Mouse (Mus musculus): ENCODE measurements around the gene Thra. TPM values are rescaled to one million over a fixed set of nuclear protein-coding genes. Genes with fewer than 3 reads are reported as not detected.

Gene Thra
- polyA plus RNA-seq, 1 experiment: 68.9 TPM

DNA sequence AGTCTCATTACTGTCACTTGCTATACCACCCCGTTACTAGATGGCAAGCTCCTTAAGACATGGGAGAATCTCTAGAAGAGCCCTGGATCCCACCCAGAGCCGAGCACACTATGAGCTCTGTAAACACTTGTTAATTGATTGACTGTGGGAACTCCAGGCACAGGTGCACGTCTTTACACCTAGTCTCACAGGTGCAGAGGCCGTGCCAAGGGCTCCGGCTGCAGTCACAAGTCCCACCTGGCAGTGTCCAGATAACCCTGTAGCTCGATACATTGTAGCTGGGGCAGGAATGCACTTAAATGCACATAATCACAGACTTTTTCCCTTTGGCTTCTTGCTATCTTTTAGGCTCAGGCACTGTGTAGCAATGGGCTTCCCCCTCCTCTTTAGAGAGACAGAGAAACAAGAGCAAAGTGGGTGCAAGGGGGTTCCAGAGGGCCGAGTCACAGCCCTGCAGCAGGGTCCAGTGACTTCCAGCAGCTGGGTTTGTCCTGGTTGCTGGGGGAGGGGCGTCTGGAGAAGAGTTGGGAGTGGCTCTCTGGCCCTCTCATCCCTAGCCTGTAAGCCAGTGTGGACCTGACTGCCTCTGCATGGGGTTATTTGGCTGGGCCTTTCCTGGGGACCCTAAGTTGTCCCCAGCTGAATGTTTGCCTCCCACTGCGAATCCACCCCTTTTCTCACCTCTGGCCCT lies 3.4 kb downstream of the Thra start:
- Histone ChIP-seq H3K79me2 (ENCODE audit: control insufficient read depth, insufficient read depth) (peaks cover 7% of the 10 kb centered on the region), H3K36me3 (ENCODE audit: control insufficient read depth, insufficient read depth) (no peaks in the 10 kb centered on the region), H3ac (ENCODE audit: control insufficient read depth, insufficient read length) (no peak overlapping the region), H3K4me2 (ENCODE audit: low read depth) (peak overlapping the region; percentile 76), H3K27me3 (ENCODE audit: control insufficient read depth, insufficient read depth, insufficient read length) (no peaks in the 10 kb centered on the region), H3K4me3 (peak overlapping the region; percentile 66)
- TF ChIP-seq CEBPB (IDR thresholded peaks at IDR 0.05; ENCODE audit: insufficient read depth, poor library complexity, severe bottlenecking) (no peak), MYOD1 (IDR thresholded peaks at IDR 0.05; ENCODE audit: control insufficient read depth in 1 of 3, insufficient read length in 2 of 3, low read depth in 2 of 3) (peak in 1 of 3 experiments; percentile 30), MYOG (IDR thresholded peaks at IDR 0.05; ENCODE audit: control insufficient read depth in 1 of 3, insufficient read depth in 1 of 3, insufficient read length in 2 of 3, low read depth in 2 of 3) (peak in 1 of 3 experiments; percentile 31)

DNA sequence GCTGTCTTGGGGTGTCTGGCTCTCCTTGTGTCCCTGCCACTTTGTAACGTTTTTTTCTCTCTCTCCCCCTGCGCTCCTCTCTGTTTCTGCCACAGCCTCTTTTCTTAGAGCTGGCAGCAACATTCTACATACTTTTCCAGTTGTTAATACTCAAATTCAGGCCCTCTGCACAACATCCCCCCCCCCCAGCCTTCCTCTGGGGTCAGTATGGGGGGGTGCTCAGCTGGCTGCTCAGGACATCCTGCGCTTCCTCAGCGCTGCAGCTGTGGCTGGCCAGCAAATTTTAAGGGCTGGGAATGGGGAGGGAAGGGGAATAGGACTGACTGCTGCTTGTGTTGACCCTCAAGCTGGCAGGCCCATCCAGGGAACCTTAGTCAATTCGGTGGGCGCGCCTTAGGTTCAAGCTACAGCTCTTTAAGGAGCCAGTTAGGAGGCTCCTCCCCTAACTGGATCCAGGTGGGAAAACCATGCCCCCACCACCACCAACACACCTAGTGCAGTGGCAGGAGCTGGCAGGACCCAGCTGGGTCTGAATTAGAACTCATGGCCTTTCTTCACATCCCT lies 4.1 kb downstream of the Thra start:
- Histone ChIP-seq H3K4me3 (no peak overlapping the region), H3ac (ENCODE audit: control insufficient read depth, insufficient read length) (no peak overlapping the region), H3K4me2 (ENCODE audit: low read depth) (peak overlapping the region; percentile 76), H3K79me2 (ENCODE audit: control insufficient read depth, insufficient read depth) (peaks cover 13% of the 10 kb centered on the region), H3K36me3 (ENCODE audit: control insufficient read depth, insufficient read depth) (no peaks in the 10 kb centered on the region), H3K27me3 (ENCODE audit: control insufficient read depth, insufficient read depth, insufficient read length) (no peaks in the 10 kb centered on the region)
- TF ChIP-seq CEBPB (IDR thresholded peaks at IDR 0.05; ENCODE audit: insufficient read depth, poor library complexity, severe bottlenecking) (no peak), MYOD1 (IDR thresholded peaks at IDR 0.05; ENCODE audit: control insufficient read depth in 1 of 3, insufficient read length in 2 of 3, low read depth in 2 of 3) (no peak), POLR2A (IDR thresholded peaks at IDR 0.05; ENCODE audit: insufficient read length, low read depth) (no peak), MAX (IDR thresholded peaks at IDR 0.05; ENCODE audit: low read depth) (no peak), TCF12 (IDR thresholded peaks at IDR 0.05; ENCODE audit: insufficient read depth, poor library complexity, severe bottlenecking) (no peak), POLR2AphosphoS2 (IDR thresholded peaks at IDR 0.05; ENCODE audit: insufficient read length, low read depth) (no peak), E2F4 (IDR thresholded peaks at IDR 0.05; ENCODE audit: insufficient read depth) (no peak), MYOG (IDR thresholded peaks at IDR 0.05; ENCODE audit: control insufficient read depth in 1 of 3, insufficient read depth in 1 of 3, insufficient read length in 2 of 3, low read depth in 2 of 3) (no peak), REST (IDR thresholded peaks at IDR 0.05; ENCODE audit: insufficient read depth, insufficient read length) (no peak), SRF (IDR thresholded peaks at IDR 0.05; ENCODE audit: control insufficient read depth, insufficient read length, low read depth) (no peak), TCF3 (IDR thresholded peaks at IDR 0.05; ENCODE audit: insufficient read length, low read depth) (no peak), USF1 (IDR thresholded peaks at IDR 0.05; ENCODE audit: low read depth) (no peak)

DNA sequence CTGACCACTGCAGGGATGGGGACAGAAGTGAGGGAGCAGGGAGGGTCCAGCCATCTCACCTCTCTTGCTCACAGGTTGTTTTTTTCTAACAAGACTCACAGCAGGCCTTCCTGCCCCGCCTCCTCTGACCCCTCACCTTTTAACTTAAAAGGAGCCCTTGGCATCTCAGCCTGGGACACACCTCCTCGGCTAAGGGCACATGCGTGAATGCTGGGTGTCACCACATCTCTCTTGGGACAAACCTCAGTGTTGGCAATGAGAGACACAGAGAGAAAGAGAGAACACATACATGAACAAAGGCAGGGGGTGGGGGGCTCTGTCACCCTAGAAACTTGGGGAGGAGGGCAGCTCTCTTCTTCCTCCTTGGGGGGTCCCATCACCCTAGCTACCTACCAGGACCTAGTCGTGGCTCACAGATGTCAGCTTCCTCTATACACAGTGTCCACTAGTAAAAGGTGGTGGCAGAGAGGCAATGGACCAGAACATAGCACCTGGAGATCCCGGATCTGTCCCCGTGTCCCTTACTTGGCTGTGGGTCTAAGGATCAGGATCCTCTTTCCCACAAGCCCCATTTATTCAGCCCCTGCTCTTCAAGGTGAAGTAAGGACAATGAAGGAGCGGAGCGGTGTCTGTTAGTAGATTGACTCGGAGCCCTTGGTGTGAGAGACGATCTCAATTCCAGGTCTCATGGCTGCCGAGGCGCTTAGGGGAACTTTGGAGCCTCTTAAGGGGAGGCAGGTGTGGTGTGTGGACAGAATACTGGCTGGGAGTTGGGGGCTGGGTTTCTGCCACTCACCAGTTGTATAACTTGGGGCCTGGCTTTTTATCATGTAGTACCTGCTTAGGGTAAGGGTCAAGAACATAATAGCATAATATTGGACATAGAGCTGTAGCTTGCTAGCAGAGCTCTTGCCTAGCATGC lies 5.8 kb downstream of the Thra start:
- Histone ChIP-seq H3ac (ENCODE audit: control insufficient read depth, insufficient read length) (no peak overlapping the region), H3K79me2 (ENCODE audit: control insufficient read depth, insufficient read depth) (peaks cover 21% of the 10 kb centered on the region), H3K36me3 (ENCODE audit: control insufficient read depth, insufficient read depth) (no peaks in the 10 kb centered on the region), H3K27me3 (ENCODE audit: control insufficient read depth, insufficient read depth, insufficient read length) (no peaks in the 10 kb centered on the region), H3K4me3 (peak overlapping the region; percentile 17), H3K4me2 (ENCODE audit: low read depth) (peak overlapping the region; percentile 87)
- TF ChIP-seq USF1 (IDR thresholded peaks at IDR 0.05; ENCODE audit: low read depth): no peak
- no peak for TF ChIP-seq TCF12 (IDR thresholded peaks at IDR 0.05; ENCODE audit: insufficient read depth, poor library complexity, severe bottlenecking)
- TF ChIP-seq SRF (IDR thresholded peaks at IDR 0.05; ENCODE audit: control insufficient read depth, insufficient read length, low read depth): no peak
- no peak for TF ChIP-seq REST (IDR thresholded peaks at IDR 0.05; ENCODE audit: insufficient read depth, insufficient read length)
- TF ChIP-seq E2F4 (IDR thresholded peaks at IDR 0.05; ENCODE audit: insufficient read depth): no peak
- TF ChIP-seq MYOD1 (IDR thresholded peaks at IDR 0.05; ENCODE audit: control insufficient read depth in 1 of 3, insufficient read length in 2 of 3, low read depth in 2 of 3): no peak
- TF ChIP-seq CEBPB (IDR thresholded peaks at IDR 0.05; ENCODE audit: insufficient read depth, poor library complexity, severe bottlenecking): no peak
- no peak for TF ChIP-seq POLR2A (IDR thresholded peaks at IDR 0.05; ENCODE audit: insufficient read length, low read depth)
- no peak for TF ChIP-seq POLR2AphosphoS2 (IDR thresholded peaks at IDR 0.05; ENCODE audit: insufficient read length, low read depth)
- TF ChIP-seq MAX (IDR thresholded peaks at IDR 0.05; ENCODE audit: low read depth): no peak
- no peak for TF ChIP-seq TCF3 (IDR thresholded peaks at IDR 0.05; ENCODE audit: insufficient read length, low read depth)
- TF ChIP-seq MYOG (IDR thresholded peaks at IDR 0.05; ENCODE audit: control insufficient read depth in 1 of 3, insufficient read depth in 1 of 3, insufficient read length in 2 of 3, low read depth in 2 of 3): no peak

DNA sequence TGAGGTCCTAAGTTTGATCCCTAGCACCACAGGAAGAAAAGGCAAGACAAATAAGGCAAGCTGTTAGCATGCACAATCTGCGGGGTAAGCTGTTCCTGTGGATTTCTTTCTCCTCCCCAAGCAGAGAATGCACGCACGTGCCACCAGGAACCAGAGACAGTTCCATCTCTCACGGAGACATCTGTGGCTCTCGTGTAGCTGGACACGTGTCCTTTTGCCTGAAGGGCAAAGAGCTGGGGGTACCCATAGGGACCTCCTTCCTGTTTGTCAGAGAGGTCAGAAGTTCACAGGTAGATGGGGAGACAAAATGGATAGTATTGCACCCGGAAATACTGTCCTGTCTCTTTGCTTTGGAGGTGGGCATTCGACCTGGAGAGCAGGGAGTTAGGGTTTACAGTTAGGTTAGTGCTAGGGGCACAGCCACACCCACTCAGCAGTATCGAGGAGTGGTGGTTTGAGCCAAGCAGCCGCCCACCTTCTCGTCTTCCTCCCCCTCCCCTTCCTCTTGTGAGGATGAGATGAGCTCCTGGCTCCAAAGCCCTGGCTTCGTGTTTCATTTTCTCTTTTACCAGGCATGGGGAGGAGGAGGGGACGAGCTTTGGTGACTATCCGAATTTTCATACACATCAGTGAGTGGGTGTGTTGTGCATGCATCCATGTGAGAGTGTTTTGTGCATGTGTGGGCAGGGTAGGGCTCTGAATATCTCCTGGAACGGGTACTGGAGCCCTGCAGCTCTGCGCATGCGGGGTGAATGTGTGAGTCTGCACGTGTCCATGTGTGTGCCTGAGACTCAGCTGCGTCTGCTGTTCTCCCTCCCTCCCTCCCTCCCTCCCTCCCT lies 6.6 kb downstream of the Thra start:
- Histone ChIP-seq H3K4me3 (peak overlapping the region; percentile 17), H3K79me2 (ENCODE audit: control insufficient read depth, insufficient read depth) (peaks cover 24% of the 10 kb centered on the region), H3K36me3 (ENCODE audit: control insufficient read depth, insufficient read depth) (no peaks in the 10 kb centered on the region), H3K27me3 (ENCODE audit: control insufficient read depth, insufficient read depth, insufficient read length) (no peaks in the 10 kb centered on the region), H3K4me2 (ENCODE audit: low read depth) (peak overlapping the region; percentile 87), H3ac (ENCODE audit: control insufficient read depth, insufficient read length) (no peak overlapping the region)
- TF ChIP-seq E2F4 (IDR thresholded peaks at IDR 0.05; ENCODE audit: insufficient read depth): no peak
- peak in 2 of 3 experiments; percentile 53 to 68 for TF ChIP-seq MYOD1 (IDR thresholded peaks at IDR 0.05; ENCODE audit: control insufficient read depth in 1 of 3, insufficient read length in 2 of 3, low read depth in 2 of 3)
- peak; percentile 44 for TF ChIP-seq POLR2A (IDR thresholded peaks at IDR 0.05; ENCODE audit: insufficient read length, low read depth)
- peak in 2 of 3 experiments; percentile 27 to 69 for TF ChIP-seq MYOG (IDR thresholded peaks at IDR 0.05; ENCODE audit: control insufficient read depth in 1 of 3, insufficient read depth in 1 of 3, insufficient read length in 2 of 3, low read depth in 2 of 3)
- peak; percentile 46 for TF ChIP-seq SRF (IDR thresholded peaks at IDR 0.05; ENCODE audit: control insufficient read depth, insufficient read length, low read depth)
- TF ChIP-seq CEBPB (IDR thresholded peaks at IDR 0.05; ENCODE audit: insufficient read depth, poor library complexity, severe bottlenecking): no peak
- TF ChIP-seq USF1 (IDR thresholded peaks at IDR 0.05; ENCODE audit: low read depth): peak; percentile 51
- no peak for TF ChIP-seq TCF12 (IDR thresholded peaks at IDR 0.05; ENCODE audit: insufficient read depth, poor library complexity, severe bottlenecking)
- TF ChIP-seq TCF3 (IDR thresholded peaks at IDR 0.05; ENCODE audit: insufficient read length, low read depth): peak; percentile 40
- peak; percentile 63 for TF ChIP-seq MAX (IDR thresholded peaks at IDR 0.05; ENCODE audit: low read depth)
- TF ChIP-seq REST (IDR thresholded peaks at IDR 0.05; ENCODE audit: insufficient read depth, insufficient read length): no peak
- peak; percentile 11 for TF ChIP-seq POLR2AphosphoS2 (IDR thresholded peaks at IDR 0.05; ENCODE audit: insufficient read length, low read depth)
